Mouse (Mus musculus) MEL (cell line): ENCODE measurements around the gene Rpap1. TPM values are rescaled to one million over a fixed set of nuclear protein-coding genes. Genes with fewer than 3 reads are reported as not detected.

ENCODE experiments used
- DNase-seq: peaks from one replicate; pipeline ENCODE4 v3.0.0; 2011; ENCODE audit warnings: low read depth, low spot score
- H3K27ac ChIP-seq: 2 replicates; pipeline ENCODE4 v1.5.1; 2012; ENCODE audit warnings: low read depth, mild to moderate bottlenecking, control low read depth, low read length, moderate library complexity; ENCODE audit not compliant: control insufficient read depth
- H3K27me3 ChIP-seq, 2 experiments: fragments of 150-350 bp in 1 of 2; sonication (generic) in 1 of 2; 2 replicates each; pipeline ENCODE4 v1.6.1; 2012; ENCODE audit warnings: low read length in 2 of 2, mild to moderate bottlenecking in 2 of 2, improper control_type of control experiment in 1 of 2, moderate library complexity in 1 of 2; ENCODE audit not compliant: insufficient read depth in 2 of 2, control insufficient read depth in 1 of 2
- H3K36me3 ChIP-seq, 2 experiments: 2 replicates each; pipeline ENCODE4 v1.6.1; 2012 to 2014; ENCODE audit warnings: low read length in 2 of 2, improper control_type of control experiment in 1 of 2, inconsistent platforms in 1 of 2, mild to moderate bottlenecking in 1 of 2; ENCODE audit not compliant: insufficient read depth in 2 of 2, control insufficient read depth in 1 of 2
- H3K4me1 ChIP-seq, 2 experiments: fragments of 150-350 bp in 1 of 2; sonication (generic) in 1 of 2; 2 replicates each; pipeline ENCODE4 v1.6.1; 2012; ENCODE audit warnings: low read length in 2 of 2, improper control_type of control experiment in 1 of 2, mild to moderate bottlenecking in 1 of 2; ENCODE audit not compliant: insufficient read depth in 2 of 2, control insufficient read depth in 1 of 2
- H3K4me3 ChIP-seq, 2 experiments: fragments of 150-350 bp in 1 of 2; sonication (generic) in 1 of 2; 2 replicates each; pipeline ENCODE4 v1.5.1; 2012; ENCODE audit warnings: low read depth in 2 of 2, low read length in 2 of 2, mild to moderate bottlenecking in 2 of 2, moderate library complexity in 2 of 2, control low read depth in 1 of 2, improper control_type of control experiment in 1 of 2; ENCODE audit not compliant: control insufficient read depth in 1 of 2, insufficient read depth in 1 of 2
- H3K79me2 ChIP-seq: 2 replicates; pipeline ENCODE4 v1.6.1; 2012; ENCODE audit warnings: mild to moderate bottlenecking, low read length, moderate library complexity; ENCODE audit not compliant: control insufficient read depth, poor library complexity, insufficient read depth
- H3K9ac ChIP-seq: 2 replicates; pipeline ENCODE4 v1.6.1; 2012; ENCODE audit warnings: low read depth, mild to moderate bottlenecking, control low read depth, low read length, moderate library complexity; ENCODE audit not compliant: control insufficient read depth, poor library complexity, severe bottlenecking
- H3K9me3 ChIP-seq: fragments of 150-350 bp; sonication (generic); replicated peaks from 2 replicates; pipeline ENCODE4 v1.6.1; 2012; ENCODE audit warnings: mild to moderate bottlenecking, low read length, improper control_type of control experiment, moderate library complexity; ENCODE audit not compliant: insufficient read depth
- BHLHE40 ChIP-seq: IDR thresholded peaks from 2 replicates; pipeline ENCODE4 v1.6.1; 2012; ENCODE audit warnings: low read depth, mild to moderate bottlenecking, inconsistent platforms, low read length, improper control_type of control experiment, borderline replicate concordance
- CHD1 ChIP-seq: IDR thresholded peaks from 2 replicates; pipeline ENCODE4 v1.6.1; 2012; ENCODE audit warnings: low read depth, mild to moderate bottlenecking, inconsistent platforms, low read length, improper control_type of control experiment
- ELF1 ChIP-seq: IDR thresholded peaks from 2 replicates; pipeline ENCODE4 v1.6.1; 2014; ENCODE audit warnings: low read depth, mild to moderate bottlenecking, inconsistent platforms, low read length, improper control_type of control experiment, moderate library complexity
- EP300 ChIP-seq, 2 experiments: IDR thresholded peaks; 2 replicates each; pipeline ENCODE4 v1.6.1; 2011; ENCODE audit warnings: improper control_type of control experiment in 2 of 2, low read length in 2 of 2, low read depth in 1 of 2, mild to moderate bottlenecking in 1 of 2
- MAZ ChIP-seq: IDR thresholded peaks from 2 replicates; pipeline ENCODE4 v1.6.1; 2012; ENCODE audit warnings: low read depth, mild to moderate bottlenecking, inconsistent platforms, low read length, improper control_type of control experiment
- MYB ChIP-seq: IDR thresholded peaks from 2 replicates; pipeline ENCODE4 v1.6.1; 2011; ENCODE audit warnings: mild to moderate bottlenecking, low read depth, low read length, improper control_type of control experiment
- NELFE ChIP-seq: IDR thresholded peaks from 2 replicates; pipeline ENCODE4 v1.6.1; 2011; ENCODE audit warnings: low read depth, low read length, improper control_type of control experiment
- SMC3 ChIP-seq: IDR thresholded peaks from 2 replicates; pipeline ENCODE4 v1.6.1; 2011; ENCODE audit warnings: low read depth, low read length, improper control_type of control experiment
- ZMIZ1 ChIP-seq: IDR thresholded peaks from 2 replicates; pipeline ENCODE4 v1.6.1; 2012; ENCODE audit warnings: low read depth, mild to moderate bottlenecking, inconsistent platforms, low read length, improper control_type of control experiment, moderate library complexity
- ZNF384 ChIP-seq: IDR thresholded peaks from 2 replicates; pipeline ENCODE4 v1.6.1; 2012; ENCODE audit warnings: low read depth, mild to moderate bottlenecking, inconsistent platforms, low read length, improper control_type of control experiment
- polyA plus RNA-seq, 2 experiments: library from polyadenylated mRNA; stranded (reverse) in 1 of 2; unstranded in 1 of 2; fragments of >175 nt in 1 of 2; fragments of >200 nt in 1 of 2; gene quantifications; 2 replicates each; pipeline versions ENCODE4 v1.2.1 to v1.2.4; 2012; ENCODE audit warnings: low replicate concordance in 2 of 2, low read depth in 1 of 2; ENCODE audit not compliant: insufficient read length in 2 of 2, insufficient read depth in 1 of 2, missing spikeins in 1 of 2
- total RNA-seq: library from RNA; depleted of rRNA; stranded (reverse); fragments of 300-350 nt; gene quantifications from 2 replicates; pipeline ENCODE4 v1.2.3, GENCODE M21; 2012

Gene Rpap1
- total and polyA plus RNA-seq, 3 experiments, result 12.9 to 26.8 TPM; not detected in 1

- no peak for TF ChIP-seq EP300 (IDR thresholded peaks at IDR 0.05; ENCODE audit: low read depth in 1 of 2, low read length in 2 of 2)
- TF ChIP-seq SMC3, result no peak
- peak; percentile 43; the same call in 1 of the 2 replicates for TF ChIP-seq ZMIZ1
- TF ChIP-seq MAZ, result peak; percentile 48; the same call in 1 of the 2 replicates
- TF ChIP-seq, all 39 proteins: peak for 11
These were observed 45.5 kb downstream of the Rpap1 start, which contains the start of gene Itpka (continued) for GRCm38 (mm10) chr2:119741581-119742411.

DNA sequence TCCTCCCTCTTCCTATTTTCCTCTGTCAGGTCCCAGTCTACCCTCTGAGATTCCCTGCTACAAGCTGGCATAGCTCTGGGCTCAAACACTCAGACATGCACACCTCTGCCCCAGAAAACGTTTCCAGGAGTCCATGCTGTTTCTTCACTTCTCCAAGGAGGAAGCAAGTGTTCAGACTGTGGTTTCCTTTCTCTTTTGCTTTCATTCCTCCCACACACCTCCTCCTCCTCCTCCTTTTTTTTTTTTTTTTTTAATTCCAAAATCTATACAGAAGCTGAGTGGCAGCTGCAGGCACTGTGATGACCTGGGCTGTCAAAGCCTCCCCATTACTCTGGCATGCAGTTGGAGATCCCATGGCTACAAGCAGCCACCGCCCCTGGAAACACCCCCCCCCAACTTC, 46.8 kb downstream of the Rpap1 start:
- Histone ChIP-seq H3K36me3 (no peaks in the 10 kb centered on the region; a peak in 1 of 4 replicates), H3K27ac (peak overlapping the region; percentile 77; the same call in 1 of the 2 replicates), H3K9me3 (no peaks in the 10 kb centered on the region), H3K4me3 (peak overlapping the region; percentile 82 to 99), H3K9ac (peak overlapping the region; percentile 84), H3K4me1 (peaks cover 0 to 3% of the 10 kb centered on the region in 2 experiments; a peak in 1 of 4 replicates), H3K79me2 (peaks cover 3% of the 10 kb centered on the region; the same call in 1 of the 2 replicates), H3K27me3 (no peaks in the 10 kb centered on the region)
- no peak for TF ChIP-seq NELFE
- peak; percentile 86 for TF ChIP-seq ZNF384
- TF ChIP-seq MAZ, result no peak
- no peak for TF ChIP-seq BHLHE40
- no peak for TF ChIP-seq ELF1
- TF ChIP-seq CHD1, result no peak
- DNase-seq, result peak; percentile 45

DNA sequence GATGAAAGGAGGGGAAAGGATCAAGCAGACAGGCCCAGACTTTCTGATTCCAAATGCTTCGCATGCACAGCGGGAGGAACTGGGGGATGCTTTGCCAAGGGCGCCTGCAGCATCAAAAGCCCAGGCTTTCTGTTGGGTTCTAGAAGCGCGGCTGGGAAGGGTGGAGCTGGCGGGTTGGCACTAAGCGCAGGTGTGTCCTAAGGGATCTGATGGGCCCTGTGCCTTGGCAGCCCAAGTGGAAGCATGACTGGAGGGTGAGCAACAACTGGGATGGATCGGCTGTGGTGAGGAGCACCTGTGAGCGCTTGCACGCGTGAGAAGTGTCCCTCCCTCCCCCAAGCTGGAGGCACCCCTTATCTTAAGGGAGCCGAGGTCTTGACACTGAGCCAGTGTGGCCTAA, 50.2 kb downstream of the Rpap1 start:
- Histone ChIP-seq H3K4me1 (peaks cover 0 to 3% of the 10 kb centered on the region in 2 experiments; a peak in 1 of 4 replicates), H3K9ac (no peak overlapping the region), H3K9me3 (no peaks in the 10 kb centered on the region), H3K79me2 (peaks cover 3% of the 10 kb centered on the region; the same call in 1 of the 2 replicates), H3K4me3 (no peak overlapping the region), H3K36me3 (no peaks in the 10 kb centered on the region; a peak in 2 of 4 replicates), H3K27me3 (no peaks in the 10 kb centered on the region), H3K27ac (no peak overlapping the region)
- DNase-seq, result no peak
- TF ChIP-seq MYB, result no peak
- no peak for TF ChIP-seq CHD1
